Mouse (Mus musculus): Measurements from ENCODE around the gene Tmem210. TPM values are rescaled to one million over a fixed set of nuclear protein-coding genes. Genes with fewer than 3 reads are reported as not detected.

The Tmem210 gene
- polyA plus RNA-seq, 1 experiment, result not detected

DNA sequence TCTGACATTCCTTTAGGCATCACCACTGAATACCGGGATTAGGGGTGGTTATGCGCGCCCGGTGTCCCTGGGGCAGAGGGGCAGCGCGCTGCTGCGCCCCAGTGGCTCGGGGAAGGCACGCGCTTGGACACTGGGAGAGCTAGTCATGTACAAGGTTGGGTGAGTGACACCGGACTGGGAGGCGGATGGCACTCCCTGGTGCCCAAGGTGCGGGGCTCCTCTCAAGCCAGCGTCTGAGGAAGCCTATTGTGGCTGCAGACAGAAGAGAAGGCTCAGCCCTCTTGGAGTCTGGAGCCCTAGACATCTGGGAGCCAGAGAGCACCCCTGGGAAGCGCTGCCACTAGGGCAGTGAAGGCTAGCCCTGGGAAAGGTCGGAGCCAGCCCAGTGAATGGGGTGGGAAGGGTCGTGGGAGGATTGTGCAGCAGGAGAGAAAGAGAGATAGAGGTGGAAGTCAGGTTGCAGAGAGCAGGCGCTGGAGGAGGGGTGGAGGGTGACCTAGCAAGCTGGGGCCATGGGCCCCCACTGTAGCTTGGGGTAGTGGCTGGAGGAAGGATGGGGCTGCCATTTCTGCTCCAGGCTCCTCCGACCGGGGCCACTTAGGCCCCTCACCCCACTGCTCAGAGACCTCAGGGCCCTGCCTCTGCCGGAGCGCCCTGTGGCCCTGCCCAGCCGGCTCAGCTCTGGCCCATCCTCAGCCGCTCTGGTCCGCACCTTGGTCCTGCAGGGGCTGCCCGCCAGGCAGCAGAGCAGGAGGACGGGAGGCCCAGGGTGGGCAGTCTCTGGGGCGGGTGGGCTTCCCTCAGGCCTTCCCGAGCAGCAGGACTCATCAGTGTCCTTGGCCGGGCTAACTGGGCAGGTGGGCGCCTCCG lies 3.5 kb downstream of the Tmem210 start:
- Histone ChIP-seq H3K4me3 (replicated peaks; ENCODE audit: insufficient read depth, low read depth, low read length) (no peak overlapping the region), H3K27ac (ENCODE audit: insufficient read depth, low read length) (peak overlapping the region; percentile 68; the same call in 1 of the 2 replicates), H3K27me3 (ENCODE audit: control insufficient read depth, insufficient read depth, low read length) (no peaks in the 10 kb centered on the region), H3K4me1 (ENCODE audit: control insufficient read depth, insufficient read depth, low read length) (peaks cover 63% of the 10 kb centered on the region)
- TF ChIP-seq CTCF (IDR thresholded peaks at IDR 0.05; ENCODE audit: borderline replicate concordance, insufficient read depth, low read depth, low read length), result no peak
- TF ChIP-seq POLR2A (IDR thresholded peaks at IDR 0.05; ENCODE audit: borderline replicate concordance, insufficient read depth, low read length), result no peak
- DNase-seq, result peak; percentile 54 to 67
- WGBS, result 17% methylated on average over 32 of the region's 32 CpGs

- Histone ChIP-seq H3K4me3 (replicated peaks; ENCODE audit: insufficient read depth, low read depth, low read length) (no peak overlapping the region), H3K4me1 (ENCODE audit: control insufficient read depth, insufficient read depth, low read length) (peaks cover 62% of the 10 kb centered on the region), H3K27ac (ENCODE audit: insufficient read depth, low read length) (no peak overlapping the region), H3K27me3 (ENCODE audit: control insufficient read depth, insufficient read depth, low read length) (no peaks in the 10 kb centered on the region)
- TF ChIP-seq POLR2A (IDR thresholded peaks at IDR 0.05; ENCODE audit: borderline replicate concordance, insufficient read depth, low read length), result no peak
- TF ChIP-seq CTCF (IDR thresholded peaks at IDR 0.05; ENCODE audit: borderline replicate concordance, insufficient read depth, low read depth, low read length), result no peak
- peak; percentile 38 to 64 for DNase-seq
- 13% methylated on average over 43 of the region's 43 CpGs for WGBS
Measured at GRCm38 (mm10) chr2:25292054-25292544, 4.2 kb downstream of the Tmem210 start.

DNA sequence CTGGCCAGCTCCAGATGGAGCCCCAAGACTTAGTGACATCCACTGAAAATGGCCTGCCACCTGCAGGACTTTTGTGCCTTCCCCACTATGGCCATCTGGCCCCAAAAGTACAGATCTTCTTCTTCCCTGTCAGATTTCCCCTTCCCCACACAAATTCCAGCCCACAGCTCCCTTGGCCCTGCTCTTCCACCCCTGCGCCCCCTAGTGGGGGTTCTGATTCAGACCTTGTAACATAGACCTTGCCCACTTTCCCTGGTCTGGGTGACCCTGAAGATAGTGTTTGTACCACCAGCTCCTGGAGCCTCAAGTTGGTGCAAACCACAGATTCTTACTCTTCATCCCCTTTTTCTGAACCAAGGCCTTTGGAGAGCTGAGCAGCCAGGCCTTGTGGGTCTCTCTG lies 4.9 kb downstream of the Tmem210 start:
- H3K27ac ChIP-seq (ENCODE audit: insufficient read depth, low read length), result no peak overlapping the region
- H3K27me3 ChIP-seq (ENCODE audit: control insufficient read depth, insufficient read depth, low read length), result no peaks in the 10 kb centered on the region
- H3K4me3 ChIP-seq (replicated peaks; ENCODE audit: insufficient read depth, low read depth, low read length), result no peak overlapping the region
- WGBS, result 0% methylated on average over 1 of the region's 1 CpGs
- H3K4me1 ChIP-seq (ENCODE audit: control insufficient read depth, insufficient read depth, low read length), result peaks cover 62% of the 10 kb centered on the region
- peak; percentile 75 to 82 for DNase-seq
- TF ChIP-seq POLR2A (IDR thresholded peaks at IDR 0.05; ENCODE audit: borderline replicate concordance, insufficient read depth, low read length), result no peak
- TF ChIP-seq CTCF (IDR thresholded peaks at IDR 0.05; ENCODE audit: borderline replicate concordance, insufficient read depth, low read depth, low read length), result peak; percentile 75; the same call in 1 of the 2 replicates

GRCm38 (mm10) chr2:25293706-25294105 lies 5.8 kb downstream of the Tmem210 start:
- WGBS, result 55% methylated on average over 9 of the region's 9 CpGs
- TF ChIP-seq POLR2A (IDR thresholded peaks at IDR 0.05; ENCODE audit: borderline replicate concordance, insufficient read depth, low read length) (no peak), CTCF (IDR thresholded peaks at IDR 0.05; ENCODE audit: borderline replicate concordance, insufficient read depth, low read depth, low read length) (no peak)
- H3K27ac ChIP-seq (ENCODE audit: insufficient read depth, low read length), result no peak overlapping the region
- DNase-seq, result peak; percentile 38 to 42
- H3K4me1 ChIP-seq (ENCODE audit: control insufficient read depth, insufficient read depth, low read length), result peaks cover 61% of the 10 kb centered on the region
- H3K4me3 ChIP-seq (replicated peaks; ENCODE audit: insufficient read depth, low read depth, low read length), result no peak overlapping the region
- no peaks in the 10 kb centered on the region for H3K27me3 ChIP-seq (ENCODE audit: control insufficient read depth, insufficient read depth, low read length)

DNA sequence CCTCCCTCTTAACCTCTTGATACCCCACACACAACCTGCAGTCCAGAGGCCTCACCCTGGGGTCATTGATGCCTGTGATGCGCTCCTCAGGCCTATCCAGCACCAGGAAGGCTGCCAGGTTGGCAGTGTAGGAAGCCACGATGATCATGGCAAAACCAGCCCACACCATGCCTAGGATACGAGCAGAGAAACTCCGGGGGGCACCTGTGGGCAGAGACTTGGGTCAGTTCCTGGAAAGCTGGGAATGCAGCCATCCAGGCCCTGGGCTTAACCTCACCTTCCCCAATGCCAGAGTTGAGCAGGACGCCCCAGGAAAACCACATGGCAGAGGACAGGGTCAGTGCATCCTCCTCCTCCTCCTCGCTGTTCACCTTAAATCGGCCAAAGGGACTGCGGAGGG lies 9.1 kb downstream of the Tmem210 start:
- Histone ChIP-seq H3K4me3 (replicated peaks; ENCODE audit: insufficient read depth, low read depth, low read length) (no peak overlapping the region), H3K4me1 (ENCODE audit: control insufficient read depth, insufficient read depth, low read length) (peaks cover 34% of the 10 kb centered on the region), H3K27ac (ENCODE audit: insufficient read depth, low read length) (no peak overlapping the region; the same call in 1 of the 2 replicates), H3K27me3 (ENCODE audit: control insufficient read depth, insufficient read depth, low read length) (no peaks in the 10 kb centered on the region)
- DNase-seq, result peak; percentile 54 to 56
- TF ChIP-seq CTCF (IDR thresholded peaks at IDR 0.05; ENCODE audit: borderline replicate concordance, insufficient read depth, low read depth, low read length), result no peak
- TF ChIP-seq POLR2A (IDR thresholded peaks at IDR 0.05; ENCODE audit: borderline replicate concordance, insufficient read depth, low read length), result no peak
- WGBS, result 13% methylated on average over 8 of the region's 8 CpGs

DNA sequence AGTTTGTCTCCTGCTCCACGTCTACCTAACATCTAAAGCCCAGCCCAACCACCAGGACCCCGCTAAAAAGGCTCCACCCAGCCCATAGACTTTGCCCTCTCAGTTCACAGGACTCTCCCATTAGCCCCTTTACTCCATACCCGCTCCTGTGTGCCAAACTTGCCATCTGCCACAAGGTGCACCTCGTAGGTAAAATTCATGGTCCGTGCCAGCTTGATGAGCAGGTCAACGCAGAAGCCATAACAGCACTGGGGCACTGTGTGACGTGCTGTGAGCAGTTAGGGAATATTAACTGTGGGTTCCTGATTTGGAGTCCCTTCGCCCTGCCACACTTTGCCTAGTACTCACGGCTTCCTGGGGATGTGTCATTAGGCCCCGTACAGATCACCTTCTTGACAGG lies 10.1 kb downstream of the Tmem210 start:
- WGBS, result 14% methylated on average over 10 of the region's 10 CpGs
- Histone ChIP-seq H3K4me1 (ENCODE audit: control insufficient read depth, insufficient read depth, low read length) (peaks cover 30% of the 10 kb centered on the region), H3K4me3 (replicated peaks; ENCODE audit: insufficient read depth, low read depth, low read length) (no peak overlapping the region), H3K27ac (ENCODE audit: insufficient read depth, low read length) (no peak overlapping the region; the same call in 1 of the 2 replicates), H3K27me3 (ENCODE audit: control insufficient read depth, insufficient read depth, low read length) (no peaks in the 10 kb centered on the region)
- TF ChIP-seq CTCF (IDR thresholded peaks at IDR 0.05; ENCODE audit: borderline replicate concordance, insufficient read depth, low read depth, low read length), result no peak
- no peak for TF ChIP-seq POLR2A (IDR thresholded peaks at IDR 0.05; ENCODE audit: borderline replicate concordance, insufficient read depth, low read length)
- peak; percentile 68 to 79 for DNase-seq

GRCm38 (mm10) chr2:25303452-25303851 lies 15.5 kb downstream of the Tmem210 start:
- DNase-seq, result peak in 1 of 2 experiments; percentile 34
- H3K27me3 ChIP-seq (ENCODE audit: control insufficient read depth, insufficient read depth, low read length), result no peaks in the 10 kb centered on the region
- TF ChIP-seq POLR2A (IDR thresholded peaks at IDR 0.05; ENCODE audit: borderline replicate concordance, insufficient read depth, low read length) (no peak), CTCF (IDR thresholded peaks at IDR 0.05; ENCODE audit: borderline replicate concordance, insufficient read depth, low read depth, low read length) (no peak)
- H3K4me3 ChIP-seq (replicated peaks; ENCODE audit: insufficient read depth, low read depth, low read length), result no peak overlapping the region
- 20% methylated on average over 3 of the region's 3 CpGs for WGBS
- H3K4me1 ChIP-seq (ENCODE audit: control insufficient read depth, insufficient read depth, low read length), result peaks cover 31% of the 10 kb centered on the region
- peak overlapping the region; percentile 70 for H3K27ac ChIP-seq (ENCODE audit: insufficient read depth, low read length)
